Mouse (Mus musculus): ENCODE measurements around the gene Ryr3. TPM values are rescaled to one million over a fixed set of nuclear protein-coding genes. Genes with fewer than 3 reads are reported as not detected.
A peak's percentile ranks its signal among the peaks of the same experiment; 100 is the strongest.

Ryr3 gene
- total RNA-seq, 2 experiments from 2014 or later, result not detected

- no peak for ATAC-seq (replicated peaks; ENCODE audit: poor library complexity, severe bottlenecking)
Measured at GRCm38 (mm10) chr2:112720715-112721114, 496.2 kb downstream of the Ryr3 start.

- no peak for ATAC-seq (replicated peaks; ENCODE audit: poor library complexity, severe bottlenecking)
Measured at GRCm38 (mm10) chr2:112714648-112715047, 502.2 kb downstream of the Ryr3 start.

- ATAC-seq (replicated peaks; ENCODE audit: poor library complexity, severe bottlenecking), result no peak
Measured at GRCm38 (mm10) chr2:112681817-112682216, 535.1 kb downstream of the Ryr3 start.

- no peak for ATAC-seq (replicated peaks; ENCODE audit: poor library complexity, severe bottlenecking)
Measured at GRCm38 (mm10) chr2:112677246-112677645, 539.6 kb downstream of the Ryr3 start.

GRCm38 (mm10) chr2:112676721-112677120 is 540.2 kb downstream of the Ryr3 start:
- ATAC-seq (replicated peaks; ENCODE audit: poor library complexity, severe bottlenecking), result no peak

GRCm38 (mm10) chr2:112676175-112676574 is 540.7 kb downstream of the Ryr3 start:
- no peak for ATAC-seq (replicated peaks; ENCODE audit: poor library complexity, severe bottlenecking)

- ATAC-seq (replicated peaks; ENCODE audit: poor library complexity, severe bottlenecking), result no peak
Measured at GRCm38 (mm10) chr2:112669461-112669860, 547.4 kb downstream of the Ryr3 start.

GRCm38 (mm10) chr2:112656131-112656530 is 560.8 kb downstream of the Ryr3 start:
- ATAC-seq (replicated peaks; ENCODE audit: poor library complexity, severe bottlenecking), result no peak

GRCm38 (mm10) chr2:112653836-112654235 is 563.1 kb downstream of the Ryr3 start:
- no peak for ATAC-seq (replicated peaks; ENCODE audit: poor library complexity, severe bottlenecking)

- ATAC-seq (replicated peaks; ENCODE audit: poor library complexity, severe bottlenecking), result no peak
Measured at GRCm38 (mm10) chr2:112637206-112637605, 579.7 kb downstream of the Ryr3 start.

- ATAC-seq (replicated peaks; ENCODE audit: poor library complexity, severe bottlenecking), result no peak
Measured at GRCm38 (mm10) chr2:112632536-112632935, 584.4 kb downstream of the Ryr3 start.

GRCm38 (mm10) chr2:112630669-112631068 is 586.2 kb downstream of the Ryr3 start:
- ATAC-seq (replicated peaks; ENCODE audit: poor library complexity, severe bottlenecking), result no peak

GRCm38 (mm10) chr2:112625156-112625555 is 591.7 kb downstream of the Ryr3 start:
- no peak for ATAC-seq (replicated peaks; ENCODE audit: poor library complexity, severe bottlenecking)

- ATAC-seq (replicated peaks; ENCODE audit: poor library complexity, severe bottlenecking), result no peak
Measured at GRCm38 (mm10) chr2:112617206-112617605, 599.7 kb downstream of the Ryr3 start.

GRCm38 (mm10) chr2:112614375-112614774 is 602.5 kb downstream of the Ryr3 start:
- no peak for ATAC-seq (replicated peaks; ENCODE audit: poor library complexity, severe bottlenecking)

GRCm38 (mm10) chr2:112612628-112613027 is 604.3 kb downstream of the Ryr3 start:
- ATAC-seq (replicated peaks; ENCODE audit: poor library complexity, severe bottlenecking), result no peak

- no peak for ATAC-seq (replicated peaks; ENCODE audit: poor library complexity, severe bottlenecking)
Measured at GRCm38 (mm10) chr2:112606536-112606935, 610.4 kb downstream of the Ryr3 start.

GRCm38 (mm10) chr2:112602487-112602886 is 614.4 kb downstream of the Ryr3 start:
- no peak for ATAC-seq (replicated peaks; ENCODE audit: poor library complexity, severe bottlenecking)

GRCm38 (mm10) chr2:112600222-112600621 is 616.7 kb downstream of the Ryr3 start:
- no peak for ATAC-seq (replicated peaks; ENCODE audit: poor library complexity, severe bottlenecking)

- peak; percentile 53 for ATAC-seq (replicated peaks; ENCODE audit: poor library complexity, severe bottlenecking)
Measured at GRCm38 (mm10) chr2:112597064-112597463, 619.8 kb downstream of the Ryr3 start.

GRCm38 (mm10) chr2:112596415-112596814 is 620.5 kb downstream of the Ryr3 start:
- ATAC-seq (replicated peaks; ENCODE audit: poor library complexity, severe bottlenecking), result peak; percentile 72

GRCm38 (mm10) chr2:112595807-112596206 is 621.1 kb downstream of the Ryr3 start:
- no peak for ATAC-seq (replicated peaks; ENCODE audit: poor library complexity, severe bottlenecking)

- ATAC-seq (replicated peaks; ENCODE audit: poor library complexity, severe bottlenecking), result no peak
Measured at GRCm38 (mm10) chr2:112593781-112594180, 623.1 kb downstream of the Ryr3 start.
